Mouse (Mus musculus) bone marrow, adult 2 months (tissue): Measurements from ENCODE around the gene Foxp4.

Experiments used
- CTCF ChIP-seq: fragments of 200-500 bp; IDR thresholded peaks from 2 replicates; pipeline ENCODE4 v1.5.1; 2011; ENCODE audit warnings: low read length, control low read depth; ENCODE audit not compliant: control insufficient read depth, insufficient read depth
- POLR2A ChIP-seq: fragments of 200-500 bp; IDR thresholded peaks from 2 replicates; pipeline ENCODE4 v1.6.1; 2011; ENCODE audit warnings: low read depth, mild to moderate bottlenecking, control low read depth, low read length, borderline replicate concordance; ENCODE audit not compliant: control insufficient read depth

DNA sequence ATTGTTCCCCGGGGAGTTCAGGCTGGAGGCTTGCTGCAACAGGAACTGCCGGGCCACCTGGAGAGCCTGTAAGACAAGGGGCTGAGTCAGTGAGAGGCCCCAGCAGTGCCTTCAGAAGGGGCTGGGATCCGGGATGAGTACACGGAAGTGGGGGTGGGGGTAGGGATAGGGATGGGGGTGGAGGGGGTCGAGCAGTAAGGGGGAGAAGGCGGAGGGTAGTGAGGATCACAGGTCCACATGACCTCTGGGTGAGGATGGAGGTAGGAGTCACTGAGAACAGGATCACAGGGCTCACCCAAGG, 36.3 kb downstream of the Foxp4 start:
- TF ChIP-seq CTCF (no peak), POLR2A (no peak)
